Mouse (Mus musculus) testis, adult 2 months (tissue): ENCODE measurements around the gene Spic.

Experiments
- CTCF ChIP-seq: fragments of 200-500 bp; IDR thresholded peaks from 2 replicates; pipeline ENCODE4 v1.5.1; 2012; ENCODE audit warnings: low read depth, mild to moderate bottlenecking, inconsistent platforms, low read length, moderate library complexity; ENCODE audit not compliant: control insufficient read depth, insufficient read depth, insufficient replicate concordance
- POLR2A ChIP-seq: fragments of 200-500 bp; IDR thresholded peaks from 2 replicates; pipeline ENCODE4 v1.6.1; 2012; ENCODE audit warnings: low read depth, mild to moderate bottlenecking, inconsistent platforms, low read length, moderate library complexity; ENCODE audit not compliant: control insufficient read depth

- TF ChIP-seq POLR2A (no peak), CTCF (no peak)
Observed at GRCm38 (mm10) chr10:88728166-88728565, 43.4 kb upstream of the Spic start.
